Mouse (Mus musculus) megakaryocyte progenitor cell, adult 5-6 weeks (primary cell): ENCODE results near the gene Nr2c2ap. TPM values are rescaled to one million over a fixed set of nuclear protein-coding genes. Genes with fewer than 3 reads are reported as not detected.

Experiments used
- ATAC-seq: replicated peaks from 2 replicates; pipeline ENCODE4 v1.8.0; 2016; ENCODE audit warnings: mild to moderate bottlenecking, moderate TSS enrichment, inconsistent platforms; ENCODE audit not compliant: poor library complexity
- total RNA-seq, 2 experiments: library from RNA; stranded (forward) in 1 of 2; stranded (reverse) in 1 of 2; fragments of 157-497, 149-512 nt in 1 of 2; fragments of 200-1000 nt in 1 of 2; gene quantifications; 2 replicates each; pipeline versions ENCODE4 v1.2.3 to v1.2.4; 2015 to 2017

Gene Nr2c2ap
- total RNA-seq, 2 experiments from 2014 or later = 11.6 to 45.6 TPM

GRCm38 (mm10) chr8:70159211-70159610 lies 28.1 kb downstream of the Nr2c2ap start:
- ATAC-seq = no peak

GRCm38 (mm10) chr8:70160015-70160414 lies 28.9 kb downstream of the Nr2c2ap start:
- no peak for ATAC-seq

- ATAC-seq = no peak
Observed at GRCm38 (mm10) chr8:70163316-70163715, 32.2 kb downstream of the Nr2c2ap start.

GRCm38 (mm10) chr8:70166504-70167110 lies 35.5 kb downstream of the Nr2c2ap start:
- peak; percentile 85 for ATAC-seq

GRCm38 (mm10) chr8:70170116-70170515 lies 39.0 kb downstream of the Nr2c2ap start:
- ATAC-seq = no peak

- no peak for ATAC-seq
Observed at GRCm38 (mm10) chr8:70170748-70171147, 39.6 kb downstream of the Nr2c2ap start.

- ATAC-seq = no peak
Observed at GRCm38 (mm10) chr8:70171240-70171639, 40.1 kb downstream of the Nr2c2ap start.

- ATAC-seq = peak; percentile 99
Observed at GRCm38 (mm10) chr8:70172043-70172681, 41.0 kb downstream of the Nr2c2ap start, which contains the start of gene Tmem161a. Gene Tmem161a, plus strand, starts transcription at chr8:70172356.

- ATAC-seq = no peak
Observed at GRCm38 (mm10) chr8:70173320-70173719, 42.2 kb downstream of the Nr2c2ap start.

GRCm38 (mm10) chr8:70174079-70174478 lies 42.9 kb downstream of the Nr2c2ap start:
- no peak for ATAC-seq

GRCm38 (mm10) chr8:70178231-70178630 lies 47.1 kb downstream of the Nr2c2ap start:
- no peak for ATAC-seq

- ATAC-seq = peak; percentile 72
Observed at GRCm38 (mm10) chr8:70179082-70179481, 47.9 kb downstream of the Nr2c2ap start.

- ATAC-seq = peak; percentile 85
Observed at GRCm38 (mm10) chr8:70181212-70181902, 50.2 kb downstream of the Nr2c2ap start.

- ATAC-seq = 0 out of 2 replicates have a peak, but pooled peaks have one; percentile 8
Observed at GRCm38 (mm10) chr8:70181903-70182252, 50.7 kb downstream of the Nr2c2ap start.

- ATAC-seq = no peak
Observed at GRCm38 (mm10) chr8:70183194-70183593, 52.1 kb downstream of the Nr2c2ap start.

Other genes with a start within 250 kb of the Nr2c2ap start
- gene Cilp2, start 243.6 kb upstream of the Nr2c2ap start, total RNA-seq (2015) = not detected in 2 replicates
- gene Cilp2, start 243.6 kb upstream of the Nr2c2ap start, total RNA-seq (2017) = not detected in 2 replicates
- gene Tssk6, start 229.1 kb upstream of the Nr2c2ap start, total RNA-seq (2015) = 0.49 and 0.52 TPM in 2 replicates
- gene Tssk6, start 229.1 kb upstream of the Nr2c2ap start, total RNA-seq (2017) = 0.08 and 0.57 TPM in 2 replicates
- gene Ndufa13, start 228.8 kb upstream of the Nr2c2ap start, total RNA-seq (2015) = 48.2 and 51.8 TPM in 2 replicates
- gene Ndufa13, start 228.8 kb upstream of the Nr2c2ap start, total RNA-seq (2017) = 99.5 and 114 TPM in 2 replicates
- gene Yjefn3, start 228.6 kb upstream of the Nr2c2ap start, total RNA-seq (2015) = not detected in 2 replicates
- 0.37 TPM in 1 of 2 replicates, not detected in the other for gene Yjefn3, start 228.6 kb upstream of the Nr2c2ap start, total RNA-seq (2017)
- 71.4 and 75.1 TPM in 2 replicates for gene Gatad2a, start 134.9 kb upstream of the Nr2c2ap start, total RNA-seq (2015)
- gene Gatad2a, start 134.9 kb upstream of the Nr2c2ap start, total RNA-seq (2017) = 54.0 and 68.3 TPM in 2 replicates
- 24.0 and 24.6 TPM in 2 replicates for gene Mau2, start 88.6 kb upstream of the Nr2c2ap start, total RNA-seq (2015)
- 24.0 and 26.7 TPM in 2 replicates for gene Mau2, start 88.6 kb upstream of the Nr2c2ap start, total RNA-seq (2017)
- gene Sugp1, start 88.5 kb upstream of the Nr2c2ap start, total RNA-seq (2015) = 8.4 and 11.4 TPM in 2 replicates
- gene Sugp1, start 88.5 kb upstream of the Nr2c2ap start, total RNA-seq (2017) = 22.2 and 32.1 TPM in 2 replicates
- 0.54 TPM in 1 of 2 replicates, not detected in the other for gene Tm6sf2, start 58.4 kb upstream of the Nr2c2ap start, total RNA-seq (2015)
- gene Tm6sf2, start 58.4 kb upstream of the Nr2c2ap start, total RNA-seq (2017) = not detected in 2 replicates
- not detected in 2 replicates for gene Hapln4, start 47.9 kb upstream of the Nr2c2ap start, total RNA-seq (2015)
- gene Hapln4, start 47.9 kb upstream of the Nr2c2ap start, total RNA-seq (2017) = not detected in 2 replicates
- gene Ncan, start 10.5 kb upstream of the Nr2c2ap start, total RNA-seq (2015) = not detected in 2 replicates
- not detected in 2 replicates for gene Ncan, start 10.5 kb upstream of the Nr2c2ap start, total RNA-seq (2017)
- 8.0 and 8.5 TPM in 2 replicates for gene Rfxank, start 7.8 kb downstream of the Nr2c2ap start, total RNA-seq (2015)
- gene Rfxank, start 7.8 kb downstream of the Nr2c2ap start, total RNA-seq (2017) = 5.7 and 5.9 TPM in 2 replicates
- gene Borcs8, start 8.2 kb downstream of the Nr2c2ap start, total RNA-seq (2015) = 42.0 and 43.3 TPM in 2 replicates
- 32.0 and 35.2 TPM in 2 replicates for gene Borcs8, start 8.2 kb downstream of the Nr2c2ap start, total RNA-seq (2017)
- not detected in 2 replicates for gene Mef2b, start 8.4 kb downstream of the Nr2c2ap start, total RNA-seq (2015)
- gene Mef2b, start 8.4 kb downstream of the Nr2c2ap start, total RNA-seq (2017) = not detected in 2 replicates
- 9.0 and 16.0 TPM in 2 replicates for gene Tmem161a, start 41.0 kb downstream of the Nr2c2ap start, total RNA-seq (2015)
- gene Tmem161a, start 41.0 kb downstream of the Nr2c2ap start, total RNA-seq (2017) = 11.2 and 11.3 TPM in 2 replicates
- gene Slc25a42, start 81.0 kb downstream of the Nr2c2ap start, total RNA-seq (2015) = 2.5 and 2.8 TPM in 2 replicates
- gene Slc25a42, start 81.0 kb downstream of the Nr2c2ap start, total RNA-seq (2017) = 1.4 and 2.4 TPM in 2 replicates
- gene Sugp2, start 102.9 kb downstream of the Nr2c2ap start, total RNA-seq (2015) = 32.2 and 53.8 TPM in 2 replicates
- 44.2 and 45.7 TPM in 2 replicates for gene Sugp2, start 102.9 kb downstream of the Nr2c2ap start, total RNA-seq (2017)
- gene Armc6, start 103.1 kb downstream of the Nr2c2ap start, total RNA-seq (2015) = 7.1 and 9.2 TPM in 2 replicates
- gene Armc6, start 103.1 kb downstream of the Nr2c2ap start, total RNA-seq (2017) = 3.2 and 5.3 TPM in 2 replicates
- 4.2 and 5.8 TPM in 2 replicates for gene Homer3, start 151.5 kb downstream of the Nr2c2ap start, total RNA-seq (2015)
- gene Homer3, start 151.5 kb downstream of the Nr2c2ap start, total RNA-seq (2017) = 8.9 and 9.9 TPM in 2 replicates
- 42.7 and 44.7 TPM in 2 replicates for gene Ddx49, start 171.2 kb downstream of the Nr2c2ap start, total RNA-seq (2015)
- gene Ddx49, start 171.2 kb downstream of the Nr2c2ap start, total RNA-seq (2017) = 163 and 172 TPM in 2 replicates
- 214 and 223 TPM in 2 replicates for gene Cope, start 171.2 kb downstream of the Nr2c2ap start, total RNA-seq (2015)
- gene Cope, start 171.2 kb downstream of the Nr2c2ap start, total RNA-seq (2017) = 129 and 151 TPM in 2 replicates
- gene Cers1, start 184.4 kb downstream of the Nr2c2ap start, total RNA-seq (2015) = not detected in 2 replicates
- not detected in 2 replicates for gene Cers1, start 184.4 kb downstream of the Nr2c2ap start, total RNA-seq (2017)
- not detected in 2 replicates for gene Gdf1, start 198.5 kb downstream of the Nr2c2ap start, total RNA-seq (2015)
- gene Gdf1, start 198.5 kb downstream of the Nr2c2ap start, total RNA-seq (2017) = not detected in 2 replicates
- 13.9 and 15.3 TPM in 2 replicates for gene Upf1, start 221.9 kb downstream of the Nr2c2ap start, total RNA-seq (2015)
- 32.3 and 32.5 TPM in 2 replicates for gene Upf1, start 221.9 kb downstream of the Nr2c2ap start, total RNA-seq (2017)
- not detected in 2 replicates for gene Comp, start 242.2 kb downstream of the Nr2c2ap start, total RNA-seq (2015)
- 0.07 TPM in 1 of 2 replicates, not detected in the other for gene Comp, start 242.2 kb downstream of the Nr2c2ap start, total RNA-seq (2017)